31 mouse cellular contexts compared by ENCODE assay signal in the genomic region with DNA sequence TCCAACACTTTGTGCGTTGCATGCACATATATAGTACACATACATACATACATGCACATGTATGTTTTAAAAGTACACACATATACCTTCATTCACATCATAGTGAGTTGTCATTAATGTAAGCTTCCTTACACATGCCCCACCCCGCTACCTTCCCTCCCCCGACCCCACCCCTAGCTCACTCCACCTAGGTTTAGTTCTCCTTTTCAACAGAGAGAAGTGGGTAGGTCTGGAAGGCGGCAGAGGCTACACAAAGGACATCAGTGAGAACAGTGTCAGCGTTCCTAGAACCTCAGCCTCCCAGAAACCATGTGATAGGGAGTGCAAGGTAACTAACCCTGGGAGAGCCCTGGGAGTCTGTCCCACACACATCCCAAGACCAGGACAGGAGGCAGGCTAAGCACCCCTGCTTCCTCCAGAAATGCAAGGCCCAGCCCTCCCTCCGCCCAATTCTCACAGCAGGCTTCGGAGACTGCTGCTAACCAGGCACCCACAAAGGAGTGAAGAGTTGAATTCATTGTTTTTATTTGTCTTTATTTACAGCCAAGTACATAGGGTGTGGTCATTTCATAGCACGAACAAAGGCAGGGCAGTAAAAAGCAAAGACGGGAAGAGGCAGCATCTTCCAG.
DNase-seq lines count a peak whose midpoint lies in the region; ATAC-seq and TF ChIP-seq lines count a peak whose summit lies in the region.
"Had no signal": no experiment of that assay in that cellular context is flagged by ENCODE, and none has a peak within 500 bp of the region (broad histone marks: within the 10 kb centered on the region; RNA-seq: fewer than 3 reads in every experiment).

No protein-coding gene starts in this region.

- H3K27me3 ChIP-seq in hindbrain, embryonic 15.5 days = no peaks in the 10 kb centered on the region
- no peaks in the 10 kb centered on the region for H3K27me3 ChIP-seq in hindbrain, embryonic 16.5 days (replicated peaks; ENCODE audit: control insufficient read depth, insufficient read depth, low read length)
- H3K27me3 ChIP-seq in splenic B cell, adult 2 months (ENCODE audit: control insufficient read depth, insufficient read depth, low read length, poor library complexity, severe bottlenecking) = no peaks in the 10 kb centered on the region
- H3K27me3 ChIP-seq in forebrain, embryonic 14.5 days (replicated peaks; ENCODE audit: control insufficient read depth, insufficient read depth, low read length) = no peaks in the 10 kb centered on the region
- H3K27me3 ChIP-seq: embryonic facial prominence, embryonic 13.5 days; heart, embryonic 15.5 days; hindbrain, embryonic 13.5 days; limb, embryonic 15.5 days; liver, embryonic 13.5 days; midbrain, embryonic 15.5 days; neural tube, embryonic 12.5 days had no signal

- H3K36me3 ChIP-seq in hindbrain, embryonic 15.5 days = peaks cover 19% of the 10 kb centered on the region; the same call in 1 of the 2 replicates
- peaks cover 7% of the 10 kb centered on the region; the same call in 1 of the 2 replicates for H3K36me3 ChIP-seq in hindbrain, embryonic 16.5 days (ENCODE audit: control insufficient read depth, insufficient read depth, low read length)
- H3K36me3 ChIP-seq in ES-E14 (ENCODE audit: control insufficient read depth, insufficient read depth, low read length, poor library complexity, severe bottlenecking) = peaks cover 28% of the 10 kb centered on the region
- H3K36me3 ChIP-seq in splenic B cell, adult 2 months (ENCODE audit: control insufficient read depth, insufficient read depth, low read length, poor library complexity, severe bottlenecking) = no peaks in the 10 kb centered on the region
- peaks cover 35% of the 10 kb centered on the region for H3K36me3 ChIP-seq in forebrain, embryonic 14.5 days (ENCODE audit: control insufficient read depth, insufficient read depth, low read length)

- H3K9me3 ChIP-seq in hindbrain, embryonic 15.5 days = no peaks in the 10 kb centered on the region
- H3K9me3 ChIP-seq in hindbrain, embryonic 16.5 days (ENCODE audit: control insufficient read depth, low read length) = no peaks in the 10 kb centered on the region
- no peaks in the 10 kb centered on the region for H3K9me3 ChIP-seq in ES-E14 (ENCODE audit: control insufficient read depth, insufficient read depth, low read depth, low read length)
- no peaks in the 10 kb centered on the region for H3K9me3 ChIP-seq in forebrain, embryonic 14.5 days (replicated peaks; ENCODE audit: control insufficient read depth, low read length)
- H3K9me3 ChIP-seq: embryonic facial prominence, embryonic 13.5 days; forebrain, embryonic 10.5 days; heart, embryonic 10.5 days; heart, embryonic 15.5 days; hindbrain, embryonic 13.5 days; limb, embryonic 10.5 days; limb, embryonic 15.5 days; liver, embryonic 13.5 days; midbrain, embryonic 15.5 days; neural tube, embryonic 12.5 days had no signal

- in situ Hi-C loops in ES-E14 (cut with MboI; ENCODE audit: low sequenced_read_pairs in 2 of 2, unreplicated experiment in 2 of 2) = loop anchor here (5.0 to 25.0 kb wide), 3 partner anchors 112 to 415 kb away; no protein-coding TSS in a partner anchor

- no peak overlapping the region for H3K27ac ChIP-seq in hindbrain, embryonic 15.5 days (replicated peaks)
- no peak overlapping the region for H3K27ac ChIP-seq in hindbrain, embryonic 16.5 days (ENCODE audit: low read depth, low read length)
- H3K27ac ChIP-seq in ES-E14 (ENCODE audit: insufficient read depth, low read depth, low read length, poor library complexity, severe bottlenecking) = peak overlapping the region; percentile 9; the same call in 1 of the 2 replicates
- H3K27ac ChIP-seq in forebrain, embryonic 14.5 days (ENCODE audit: low read depth, low read length) = no peak overlapping the region
- H3K27ac ChIP-seq: embryonic facial prominence, embryonic 13.5 days; forebrain, embryonic 10.5 days; heart, embryonic 10.5 days; heart, embryonic 15.5 days; hindbrain, embryonic 13.5 days; kidney, postnatal 0 days; limb, embryonic 10.5 days; limb, embryonic 15.5 days; liver, embryonic 13.5 days; midbrain, embryonic 15.5 days; neural tube, embryonic 12.5 days; stomach, postnatal 0 days had no signal

- no peak overlapping the region for H3K4me3 ChIP-seq in hindbrain, embryonic 15.5 days
- H3K4me3 ChIP-seq in hindbrain, embryonic 16.5 days (ENCODE audit: low read length) = no peak overlapping the region
- H3K4me3 ChIP-seq in ES-E14 (ENCODE audit: insufficient read depth in 1 of 2, low read depth in 1 of 2, low read length in 2 of 2, poor library complexity in 1 of 2, severe bottlenecking in 1 of 2) = no peak overlapping the region
- no peak overlapping the region for H3K4me3 ChIP-seq in forebrain, embryonic 14.5 days (ENCODE audit: low read depth, low read length)
- H3K4me3 ChIP-seq: embryonic facial prominence, embryonic 13.5 days; forebrain, embryonic 10.5 days; heart, embryonic 10.5 days; heart, embryonic 15.5 days; hindbrain, embryonic 13.5 days; limb, embryonic 10.5 days; limb, embryonic 15.5 days; liver, embryonic 13.5 days; midbrain, embryonic 15.5 days; myocyte; neural tube, embryonic 12.5 days had no signal

- DNase-seq in ES-E14 (ENCODE audit: low read depth, low spot score) (peak; percentile 37), ZHBTc4 (ENCODE audit: low read depth, low spot score) (peak; percentile 85)
- DNase-seq in splenic B cell, adult 2 months (ENCODE audit: low read depth, low spot score) = peak; percentile 24
- DNase-seq in forebrain, embryonic 14.5 days (ENCODE audit: low spot score) = no peak
- no peak for DNase-seq in testis, postnatal 14 days (ENCODE audit: low spot score)
- DNase-seq: cerebellum, adult 8-10 months; cerebellum, postnatal 25 days; forebrain, postnatal 0 days; heart, postnatal 4 days; kidney, adult 2 months; liver, embryonic 13.5 days; lung, adult 18-20 months; right cerebral cortex, adult 18-20 months; spleen, adult 18-20 months; thymus, adult 2 months; thymus, postnatal 36 days had no signal

- H3K4me1 ChIP-seq in hindbrain, embryonic 15.5 days (replicated peaks) = peaks cover 4% of the 10 kb centered on the region; the same call in 1 of the 2 replicates
- peaks cover 4% of the 10 kb centered on the region for H3K4me1 ChIP-seq in hindbrain, embryonic 16.5 days (ENCODE audit: control insufficient read depth, insufficient read depth, low read depth, low read length)
- peaks cover 2 to 12% of the 10 kb centered on the region in 2 experiments; a peak in 2 of 4 replicates for H3K4me1 ChIP-seq in ES-E14 (ENCODE audit: control insufficient read depth in 2 of 2, insufficient read depth in 2 of 2, low read length in 2 of 2, poor library complexity in 1 of 2)
- H3K4me1 ChIP-seq in forebrain, embryonic 14.5 days (ENCODE audit: control insufficient read depth, insufficient read depth, low read length) = no peaks in the 10 kb centered on the region
- H3K4me1 ChIP-seq: forebrain, embryonic 10.5 days; heart, embryonic 10.5 days; heart, embryonic 15.5 days; hindbrain, embryonic 13.5 days; limb, embryonic 10.5 days; midbrain, embryonic 15.5 days; neural tube, embryonic 12.5 days had no signal

- ATAC-seq in hindbrain, embryonic 15.5 days (ENCODE audit: low FRiP score, low read depth) = peak; percentile 20; the same call in 1 of the 2 replicates
- ATAC-seq in hindbrain, embryonic 16.5 days = no peak
- ATAC-seq in forebrain, embryonic 14.5 days = no peak
- ATAC-seq: forebrain, postnatal 0 days; lung, postnatal 0 days; midbrain, embryonic 15.5 days had no signal

- no peak overlapping the region for H3K4me2 ChIP-seq in hindbrain, embryonic 15.5 days
- no peak overlapping the region for H3K4me2 ChIP-seq in hindbrain, embryonic 16.5 days (ENCODE audit: low read length)
- H3K4me2 ChIP-seq in forebrain, embryonic 14.5 days (ENCODE audit: low read length) = no peak overlapping the region
- H3K4me2 ChIP-seq: embryonic facial prominence, embryonic 13.5 days; heart, embryonic 15.5 days; hindbrain, embryonic 13.5 days; limb, embryonic 15.5 days; liver, embryonic 13.5 days; midbrain, embryonic 15.5 days; neural tube, embryonic 12.5 days had no signal

- 83% methylated on average over 9 of the region's 9 CpGs for WGBS in hindbrain, embryonic 15.5 days
- WGBS in hindbrain, embryonic 16.5 days = 84% methylated on average over 9 of the region's 9 CpGs
- WGBS in forebrain, embryonic 14.5 days = 85% methylated on average over 9 of the region's 9 CpGs

- H3K9ac ChIP-seq in hindbrain, embryonic 15.5 days = no peak overlapping the region
- H3K9ac ChIP-seq in hindbrain, embryonic 16.5 days (ENCODE audit: low read depth, low read length) = no peak overlapping the region
- H3K9ac ChIP-seq in ES-E14 (ENCODE audit: insufficient read depth, low read depth, low read length, poor library complexity, severe bottlenecking) = no peak overlapping the region
- no peak overlapping the region for H3K9ac ChIP-seq in forebrain, embryonic 14.5 days (ENCODE audit: low read length)
- H3K9ac ChIP-seq: embryonic facial prominence, embryonic 13.5 days; forebrain, postnatal 0 days; heart, embryonic 15.5 days; hindbrain, embryonic 13.5 days; limb, embryonic 15.5 days; liver, embryonic 13.5 days; midbrain, embryonic 15.5 days; neural tube, embryonic 12.5 days had no signal

TF ChIP-seq in ES-E14, 5 proteins besides CTCF, POLR2A, EP300 and RAD21:
- TF ChIP-seq CHD2 (IDR thresholded peaks at IDR 0.05; ENCODE audit: low read depth, low read length) = no peak
- no peak for TF ChIP-seq ZC3H11A (IDR thresholded peaks at IDR 0.05; ENCODE audit: borderline replicate concordance, low read depth, low read length)
- TF ChIP-seq ZNF384 (IDR thresholded peaks at IDR 0.05; ENCODE audit: low read depth, low read length) = no peak
- no peak for TF ChIP-seq HCFC1 (IDR thresholded peaks at IDR 0.05; ENCODE audit: borderline replicate concordance, insufficient read depth, low read length)
- TF ChIP-seq MAFK (IDR thresholded peaks at IDR 0.05; ENCODE audit: insufficient read depth, low read depth, low read length) = no peak

Comparison
In these comparisons a context has a peak if more than half of its experiments do, and no peak if none do; other contexts are left out.
1. DNase-seq: peak in ES-E14 (single experiment), ZHBTc4 (single experiment) and splenic B cell, adult 2 months (single experiment); none in forebrain, embryonic 14.5 days (single experiment) and testis, postnatal 14 days (single experiment).